Mouse (Mus musculus): ENCODE measurements around the gene Gpx2. TPM values are rescaled to one million over a fixed set of nuclear protein-coding genes. Genes with fewer than 3 reads are reported as not detected.

Gene Gpx2
- polyA plus RNA-seq, 1 experiment from 2014 or later = 21.3 TPM

GRCm38 (mm10) chr12:76832704-76833103 is 37.4 kb upstream of the Gpx2 start:
- Histone ChIP-seq H3K36me3 (ENCODE audit: insufficient read depth, low read length) (no peaks in the 10 kb centered on the region), H3K4me1 (ENCODE audit: insufficient read depth, low read depth, low read length) (no peaks in the 10 kb centered on the region), H3K9ac (replicated peaks; ENCODE audit: low read depth) (no peak overlapping the region), H3K4me2 (replicated peaks; ENCODE audit: low read depth, low read length) (no peak overlapping the region), H3K4me3 (ENCODE audit: low read depth, low read length) (no peak overlapping the region), H3K27ac (ENCODE audit: low read length) (no peak overlapping the region), H3K9me3 (ENCODE audit: low read length) (no peaks in the 10 kb centered on the region), H3K27me3 (replicated peaks; ENCODE audit: insufficient read depth, low read length) (no peaks in the 10 kb centered on the region)
- DNase-seq (ENCODE audit: low spot score) (peak; percentile 78), ATAC-seq (no peak)
- TF ChIP-seq EP300 (IDR thresholded peaks at IDR 0.05) (no peak), CTCF (IDR thresholded peaks at IDR 0.05) (peak; percentile 82)
- 8% methylated on average over 3 of the region's 3 CpGs for WGBS

DNA sequence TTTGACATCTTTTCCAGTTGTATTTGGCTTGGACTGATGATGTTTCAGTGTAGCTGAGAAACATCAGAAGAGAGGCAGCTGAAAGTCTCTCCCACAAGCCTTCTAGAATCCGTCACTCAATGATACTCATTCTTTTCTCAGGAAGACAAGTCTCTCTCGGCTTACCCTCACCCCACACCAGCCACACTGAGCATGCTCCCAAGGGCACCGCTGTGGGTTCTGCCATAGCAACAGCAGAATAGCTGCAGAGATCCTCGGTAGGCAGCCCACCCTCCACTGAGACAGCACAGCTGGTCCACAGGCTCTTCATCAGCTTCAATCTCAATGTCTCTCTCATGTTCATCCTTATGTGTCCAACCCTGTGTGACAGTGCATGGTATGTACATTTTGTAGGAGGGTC is 29.9 kb upstream of the Gpx2 start:
- no peak overlapping the region for H3K4me2 ChIP-seq (replicated peaks; ENCODE audit: low read depth, low read length)
- no peak overlapping the region for H3K9ac ChIP-seq (replicated peaks; ENCODE audit: low read depth)
- TF ChIP-seq CTCF (IDR thresholded peaks at IDR 0.05) (no peak), EP300 (IDR thresholded peaks at IDR 0.05) (no peak)
- no peak overlapping the region for H3K4me3 ChIP-seq (ENCODE audit: low read depth, low read length)
- 64% methylated on average over 4 of the region's 4 CpGs for WGBS
- no peak for ATAC-seq
- H3K36me3 ChIP-seq (ENCODE audit: insufficient read depth, low read length) = no peaks in the 10 kb centered on the region
- no peak for DNase-seq (ENCODE audit: low spot score)
- H3K27me3 ChIP-seq (replicated peaks; ENCODE audit: insufficient read depth, low read length) = 0 out of 2 replicates have a peak, but pooled peaks cover 8% of the 10 kb centered on the region
- no peak overlapping the region for H3K27ac ChIP-seq (ENCODE audit: low read length)
- H3K9me3 ChIP-seq (ENCODE audit: low read length) = no peaks in the 10 kb centered on the region
- peaks cover 12% of the 10 kb centered on the region; the same call in 1 of the 2 replicates for H3K4me1 ChIP-seq (ENCODE audit: insufficient read depth, low read depth, low read length)

- DNase-seq (ENCODE audit: low spot score) = peak; percentile 21
- 0 out of 2 replicates have a peak, but pooled peaks cover 8% of the 10 kb centered on the region for H3K27me3 ChIP-seq (replicated peaks; ENCODE audit: insufficient read depth, low read length)
- H3K9me3 ChIP-seq (ENCODE audit: low read length) = no peaks in the 10 kb centered on the region
- H3K4me2 ChIP-seq (replicated peaks; ENCODE audit: low read depth, low read length) = peak within 1 kb of the TSS; percentile 98
- TF ChIP-seq CTCF (IDR thresholded peaks at IDR 0.05) (no peak), EP300 (IDR thresholded peaks at IDR 0.05) (no peak)
- H3K9ac ChIP-seq (replicated peaks; ENCODE audit: low read depth) = peak within 1 kb of the TSS; percentile 55
- peak within 1 kb of the TSS; percentile 54; the same call in 1 of the 2 replicates for H3K27ac ChIP-seq (ENCODE audit: low read length)
- H3K36me3 ChIP-seq (ENCODE audit: insufficient read depth, low read length) = no peaks in the 10 kb centered on the region
- no peak for ATAC-seq
- peaks cover 15% of the 10 kb centered on the region; the same call in 1 of the 2 replicates for H3K4me1 ChIP-seq (ENCODE audit: insufficient read depth, low read depth, low read length)
- WGBS = 5% methylated on average over 15 of the region's 17 CpGs
- peak within 1 kb of the TSS; percentile 66 for H3K4me3 ChIP-seq (ENCODE audit: low read depth, low read length)
These were observed 27.3 kb upstream of the Gpx2 start, which contains the start of gene Rab15 for GRCm38 (mm10) chr12:76822651-76823041. Gene Rab15, minus strand, starts transcription at chr12:76822908.

- whole genome bisulfite sequencing = under 1% methylated on average over 28 of the region's 66 CpGs
- TF ChIP-seq CTCF (IDR thresholded peaks at IDR 0.05) (0 out of 2 replicates have a peak, but pooled peaks have one; percentile 7), EP300 (IDR thresholded peaks at IDR 0.05) (no peak)
- peaks cover 15% of the 10 kb centered on the region; the same call in 1 of the 2 replicates for H3K4me1 ChIP-seq (ENCODE audit: insufficient read depth, low read depth, low read length)
- DNase-seq (ENCODE audit: low spot score) (peak; percentile 59), ATAC-seq (peak; percentile 40)
- H3K4me3 ChIP-seq (ENCODE audit: low read depth, low read length) = peak overlapping the region; percentile 66
- H3K27me3 ChIP-seq (replicated peaks; ENCODE audit: insufficient read depth, low read length) = 0 out of 2 replicates have a peak, but pooled peaks cover 8% of the 10 kb centered on the region
- H3K9me3 ChIP-seq (ENCODE audit: low read length) = no peaks in the 10 kb centered on the region
- peak overlapping the region; percentile 55 for H3K9ac ChIP-seq (replicated peaks; ENCODE audit: low read depth)
- H3K27ac ChIP-seq (ENCODE audit: low read length) = peak overlapping the region; percentile 54; the same call in 1 of the 2 replicates
- no peaks in the 10 kb centered on the region for H3K36me3 ChIP-seq (ENCODE audit: insufficient read depth, low read length)
- peak overlapping the region; percentile 98 for H3K4me2 ChIP-seq (replicated peaks; ENCODE audit: low read depth, low read length)
These were observed 26.8 kb upstream of the Gpx2 start for GRCm38 (mm10) chr12:76822002-76822650.

- no peak for DNase-seq (ENCODE audit: low spot score)
- no peak overlapping the region for H3K9ac ChIP-seq (replicated peaks; ENCODE audit: low read depth)
- H3K4me1 ChIP-seq (ENCODE audit: insufficient read depth, low read depth, low read length) = peaks cover 15% of the 10 kb centered on the region; the same call in 1 of the 2 replicates
- no peak overlapping the region for H3K4me3 ChIP-seq (ENCODE audit: low read depth, low read length)
- H3K36me3 ChIP-seq (ENCODE audit: insufficient read depth, low read length) = no peaks in the 10 kb centered on the region
- 0 out of 2 replicates have a peak overlapping the region, but pooled peaks have one; percentile 1 for H3K27ac ChIP-seq (ENCODE audit: low read length)
- no peaks in the 10 kb centered on the region for H3K9me3 ChIP-seq (ENCODE audit: low read length)
- TF ChIP-seq EP300 (IDR thresholded peaks at IDR 0.05) (no peak), CTCF (IDR thresholded peaks at IDR 0.05) (no peak)
- H3K4me2 ChIP-seq (replicated peaks; ENCODE audit: low read depth, low read length) = peak overlapping the region; percentile 98
- no peak for ATAC-seq
- 42% methylated on average over 4 of the region's 4 CpGs for WGBS
- 0 out of 2 replicates have a peak, but pooled peaks cover 8% of the 10 kb centered on the region for H3K27me3 ChIP-seq (replicated peaks; ENCODE audit: insufficient read depth, low read length)
These were observed 25.3 kb upstream of the Gpx2 start for GRCm38 (mm10) chr12:76820615-76821014.

DNA sequence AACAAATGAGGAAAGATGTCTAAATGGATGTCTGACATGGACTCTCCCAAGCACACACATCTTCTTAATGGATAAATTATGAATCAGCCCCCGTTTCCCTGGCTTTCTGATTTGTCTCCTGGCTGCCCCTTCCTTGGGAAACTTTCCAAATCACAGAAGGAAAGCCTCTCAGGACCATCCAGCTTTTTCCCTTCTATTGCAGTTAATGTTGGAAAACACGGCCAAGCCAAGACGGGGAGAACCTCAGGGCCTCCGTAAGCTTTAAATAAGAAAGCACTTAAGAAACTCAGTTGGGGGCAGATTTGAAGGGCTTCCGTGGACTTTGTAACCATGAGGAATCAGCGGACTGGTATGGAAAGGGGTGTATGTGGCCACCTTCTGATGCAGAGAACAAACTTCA is 24.5 kb upstream of the Gpx2 start:
- no peaks in the 10 kb centered on the region for H3K9me3 ChIP-seq (ENCODE audit: low read length)
- H3K36me3 ChIP-seq (ENCODE audit: insufficient read depth, low read length) = no peaks in the 10 kb centered on the region
- H3K4me1 ChIP-seq (ENCODE audit: insufficient read depth, low read depth, low read length) = peaks cover 15% of the 10 kb centered on the region; the same call in 1 of the 2 replicates
- H3K4me2 ChIP-seq (replicated peaks; ENCODE audit: low read depth, low read length) = no peak overlapping the region
- ATAC-seq (no peak), DNase-seq (ENCODE audit: low spot score) (peak; percentile 62)
- no peak overlapping the region for H3K27ac ChIP-seq (ENCODE audit: low read length)
- TF ChIP-seq EP300 (IDR thresholded peaks at IDR 0.05) = no peak
- TF ChIP-seq CTCF (IDR thresholded peaks at IDR 0.05) = no peak
- 31% methylated on average over 6 of the region's 6 CpGs for WGBS
- H3K9ac ChIP-seq (replicated peaks; ENCODE audit: low read depth) = no peak overlapping the region
- 0 out of 2 replicates have a peak, but pooled peaks cover 8% of the 10 kb centered on the region for H3K27me3 ChIP-seq (replicated peaks; ENCODE audit: insufficient read depth, low read length)
- no peak overlapping the region for H3K4me3 ChIP-seq (ENCODE audit: low read depth, low read length)

All from lung, postnatal 0 days (tissue).